Mouse (Mus musculus) layer of hippocampus, adult 9-10 months (tissue): ENCODE data around the gene Zfp827.
A peak's percentile ranks its signal among the peaks of the same experiment; 100 is the strongest.

Source experiments
- DNase-seq: peaks from one replicate; pipeline ENCODE4 v3.0.0; 2022; ENCODE audit warnings: low spot score

The Zfp827 gene

GRCm38 (mm10) chr8:79224363-79224762 lies 196.1 kb downstream of the Zfp827 start:
- no peak for DNase-seq

GRCm38 (mm10) chr8:79225586-79225985 lies 197.3 kb downstream of the Zfp827 start:
- peak; percentile 30 for DNase-seq

GRCm38 (mm10) chr8:79226046-79226445 lies 197.8 kb downstream of the Zfp827 start:
- no peak for DNase-seq

- DNase-seq = no peak
Observed at GRCm38 (mm10) chr8:79227194-79227593, 199.0 kb downstream of the Zfp827 start.

- no peak for DNase-seq
Observed at GRCm38 (mm10) chr8:79227916-79228315, 199.7 kb downstream of the Zfp827 start.

GRCm38 (mm10) chr8:79229266-79229888 lies 201.1 kb downstream of the Zfp827 start:
- no peak for DNase-seq

GRCm38 (mm10) chr8:79239320-79239719 lies 211.1 kb downstream of the Zfp827 start:
- DNase-seq = no peak

GRCm38 (mm10) chr8:79239996-79240395 lies 211.8 kb downstream of the Zfp827 start:
- no peak for DNase-seq
